Mouse (Mus musculus) cerebellum, adult 11 months (tissue): ENCODE data around the gene Mobp.
"Not testable (repeated sequence)": the region's sequence is repeated elsewhere in the genome, so short reads cannot be mapped to it uniquely, and the experiment has no call there.

ENCODE experiments used
- DNase-seq: peaks from one replicate; pipeline ENCODE4 v3.0.0; 2022

The Mobp gene

GRCm38 (mm10) chr9:120149222-120149828 is at the start of gene Mobp:
Gene Mobp (plus strand): TSS chr9:120149707.
- DNase-seq: no peak

GRCm38 (mm10) chr9:120101165-120101564 is 48.3 kb upstream of the Mobp start:
- DNase-seq: no peak

- not testable (repeated sequence) for DNase-seq
These were observed 40.6 kb upstream of the Mobp start for GRCm38 (mm10) chr9:120108953-120109352.

- DNase-seq: peak; percentile 95
These were observed 39.1 kb upstream of the Mobp start, which contains the start of gene Slc25a38 for GRCm38 (mm10) chr9:120110211-120111018. Gene Slc25a38 (plus strand): TSS chr9:120110374.

- no peak for DNase-seq
These were observed 38.2 kb upstream of the Mobp start for GRCm38 (mm10) chr9:120111156-120111945.

- DNase-seq: no peak
These were observed 37.0 kb upstream of the Mobp start for GRCm38 (mm10) chr9:120112472-120112871.

GRCm38 (mm10) chr9:120113456-120113855 is 36.1 kb upstream of the Mobp start:
- no peak for DNase-seq

- DNase-seq: no peak
These were observed 35.3 kb upstream of the Mobp start for GRCm38 (mm10) chr9:120114051-120114788.

- DNase-seq: no peak
These were observed 34.7 kb upstream of the Mobp start for GRCm38 (mm10) chr9:120114789-120115151.

- DNase-seq: no peak
These were observed 33.9 kb upstream of the Mobp start for GRCm38 (mm10) chr9:120115580-120115979.

GRCm38 (mm10) chr9:120116184-120116624 is 33.3 kb upstream of the Mobp start:
- no peak for DNase-seq

GRCm38 (mm10) chr9:120118212-120118611 is 31.3 kb upstream of the Mobp start:
- no peak for DNase-seq

GRCm38 (mm10) chr9:120120503-120120902 is 29.0 kb upstream of the Mobp start:
- no peak for DNase-seq

- no peak for DNase-seq
These were observed 22.6 kb upstream of the Mobp start for GRCm38 (mm10) chr9:120126868-120127267.

- DNase-seq: peak; percentile 97
These were observed 21.8 kb upstream of the Mobp start, which contains the start of gene Rpsa for GRCm38 (mm10) chr9:120127538-120128251. Gene Rpsa (plus strand): TSS chr9:120127689.

- DNase-seq: no peak
These were observed 20.2 kb upstream of the Mobp start for GRCm38 (mm10) chr9:120129276-120129675.

- no peak for DNase-seq
These were observed 17.7 kb upstream of the Mobp start for GRCm38 (mm10) chr9:120131784-120132288.

- DNase-seq: no peak
These were observed 16.3 kb upstream of the Mobp start for GRCm38 (mm10) chr9:120132980-120133754.

- DNase-seq: no peak
These were observed 15.6 kb upstream of the Mobp start for GRCm38 (mm10) chr9:120133755-120134475.

- no peak for DNase-seq
These were observed 14.9 kb upstream of the Mobp start for GRCm38 (mm10) chr9:120134529-120135160.
